Mouse (Mus musculus) limb, embryonic 14.5 days (tissue): Measurements from ENCODE around the gene Gm20388. TPM values are rescaled to one million over a fixed set of nuclear protein-coding genes. Genes with fewer than 3 reads are reported as not detected.

Experiments
- ATAC-seq: fragments of 200-750 bp; cut with Nextera tagmentation; 2 replicates; pipeline ENCODE4 v1.8.0; 2017; ENCODE audit warnings: low read depth, moderate number of reproducible peaks, moderate TSS enrichment; ENCODE audit not compliant: low FRiP score
- DNase-seq: peaks from one replicate; pipeline ENCODE4 v3.0.0-alpha.2; 2015; ENCODE audit warnings: low spot score
- H3K27ac ChIP-seq: fragments of 300-500 bp; sonication (generic); replicated peaks from 2 replicates; pipeline ENCODE4 v1.5.1; 2014; ENCODE audit warnings: low read depth, mild to moderate bottlenecking, low read length, moderate library complexity, mixed read lengths
- H3K27me3 ChIP-seq: fragments of 300-500 bp; sonication (generic); 2 replicates; pipeline ENCODE4 v1.6.1; 2014; ENCODE audit warnings: low read length, mixed read lengths; ENCODE audit not compliant: control insufficient read depth, insufficient read depth
- H3K36me3 ChIP-seq: fragments of 300-500 bp; sonication (generic); 2 replicates; pipeline ENCODE4 v1.6.1; 2014; ENCODE audit warnings: mild to moderate bottlenecking, low read length, moderate library complexity, mixed read lengths; ENCODE audit not compliant: control insufficient read depth, insufficient read depth
- H3K4me1 ChIP-seq: fragments of 300-500 bp; sonication (generic); 2 replicates; pipeline ENCODE4 v1.6.1; 2014; ENCODE audit warnings: antibody characterized with exemption, low read length, mixed read lengths; ENCODE audit not compliant: control insufficient read depth, insufficient read depth
- H3K4me2 ChIP-seq: fragments of 300-500 bp; sonication (generic); replicated peaks from 2 replicates; pipeline ENCODE4 v1.6.1; 2014; ENCODE audit warnings: low read depth, mild to moderate bottlenecking, low read length, moderate library complexity; ENCODE audit not compliant: severe bottlenecking
- H3K4me3 ChIP-seq: fragments of 300-500 bp; sonication (generic); replicated peaks from 2 replicates; pipeline ENCODE4 v1.5.1; 2014; ENCODE audit warnings: low read length
- H3K9ac ChIP-seq: fragments of 300-500 bp; sonication (generic); 2 replicates; pipeline ENCODE4 v1.6.1; 2014; ENCODE audit warnings: mild to moderate bottlenecking, low read depth, low read length, moderate library complexity; ENCODE audit not compliant: severe bottlenecking
- H3K9me3 ChIP-seq: fragments of 300-500 bp; sonication (generic); 2 replicates; pipeline ENCODE4 v1.6.1; 2016; ENCODE audit warnings: low read length; ENCODE audit not compliant: control insufficient read depth
- POLR2A ChIP-seq: fragments of 200-500 bp; IDR thresholded peaks from 2 replicates; pipeline ENCODE4 v1.8.0; 2012; ENCODE audit warnings: inconsistent platforms, mild to moderate bottlenecking, moderate library complexity, borderline replicate concordance; ENCODE audit not compliant: insufficient read depth, insufficient read length; ENCODE audit errors: extremely low read depth
- WGBS: fragments of 180-500 bp; shearing (Covaris S2); extraction: QIAGEN DNeasy Blood & Tissue Kit; methylation state at CpG from one replicate; pipeline ENCODE4 v1.1.7; 2014; 5-methylcytosine and 5-hydroxymethylcytosine counted together
- polyA plus RNA-seq, 2 experiments: library from polyadenylated mRNA; depleted of rRNA in 1 of 2; stranded (reverse) in 1 of 2; unstranded in 1 of 2; fragments of >200 nt; fragmentation: Nextera tagmentation in 1 of 2; extraction: Ambion mirVana in 1 of 2; gene quantifications; 2 replicates each; pipeline versions ENCODE4 v1.2.1 to v1.2.3; 2012 to 2014

Gene Gm20388
- polyA plus RNA-seq, 2 experiments: 1.9 to 49.9 TPM

GRCm38 (mm10) chr8:121621879-121622278 is 1711.2 kb downstream of the Gm20388 start:
- H3K27ac ChIP-seq: no peak overlapping the region
- no peak overlapping the region for H3K4me2 ChIP-seq
- 86% methylated on average over 1 of the region's 1 CpGs for WGBS
- TF ChIP-seq POLR2A: no peak
- no peak overlapping the region for H3K4me3 ChIP-seq
- H3K27me3 ChIP-seq: no peaks in the 10 kb centered on the region
- H3K9ac ChIP-seq: no peak overlapping the region
- DNase-seq (no peak), ATAC-seq (no peak)
- peaks cover 32% of the 10 kb centered on the region for H3K36me3 ChIP-seq
- H3K4me1 ChIP-seq: no peaks in the 10 kb centered on the region
- H3K9me3 ChIP-seq: no peaks in the 10 kb centered on the region

- Histone ChIP-seq H3K36me3 (peaks cover 29% of the 10 kb centered on the region), H3K27me3 (no peaks in the 10 kb centered on the region), H3K9ac (no peak overlapping the region), H3K4me1 (no peaks in the 10 kb centered on the region), H3K27ac (no peak overlapping the region), H3K4me2 (no peak overlapping the region), H3K9me3 (no peaks in the 10 kb centered on the region), H3K4me3 (no peak overlapping the region)
- ATAC-seq (no peak), DNase-seq (no peak)
- no peak for TF ChIP-seq POLR2A
- WGBS: 91% methylated on average over 8 of the region's 8 CpGs
These were observed 1712.4 kb downstream of the Gm20388 start for GRCm38 (mm10) chr8:121623043-121623442.

- peaks cover 35% of the 10 kb centered on the region for H3K36me3 ChIP-seq
- WGBS: 94% methylated on average over 4 of the region's 4 CpGs
These were observed 1718.0 kb downstream of the Gm20388 start for GRCm38 (mm10) chr8:121628681-121629080.

DNA sequence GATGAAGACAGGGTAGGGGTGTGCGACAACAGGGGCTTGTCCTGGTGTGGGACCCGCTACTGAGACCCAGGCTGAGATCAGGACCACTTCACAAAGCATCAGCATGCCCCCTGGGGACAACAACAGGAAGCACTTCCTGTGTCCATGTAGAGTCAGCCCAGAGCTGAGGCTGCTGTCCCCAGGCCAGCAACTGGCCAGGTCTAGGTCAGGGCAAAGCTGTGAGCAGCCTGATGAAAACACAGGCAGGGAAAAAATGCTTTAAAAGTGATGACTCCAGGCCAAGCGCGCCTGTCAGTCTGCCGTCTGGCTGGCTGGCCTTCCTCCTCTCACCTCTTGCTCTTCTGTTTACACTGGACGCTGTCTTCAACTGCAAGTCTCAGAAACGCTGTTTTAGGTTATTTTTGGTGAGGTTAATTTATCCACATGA is 1721.0 kb downstream of the Gm20388 start:
- Histone ChIP-seq H3K36me3 (peaks cover 24% of the 10 kb centered on the region), H3K4me2 (no peak overlapping the region), H3K9me3 (no peaks in the 10 kb centered on the region), H3K9ac (no peak overlapping the region), H3K4me3 (no peak overlapping the region), H3K27ac (no peak overlapping the region), H3K4me1 (peaks cover 6% of the 10 kb centered on the region; the same call in 1 of the 2 replicates), H3K27me3 (no peaks in the 10 kb centered on the region)
- TF ChIP-seq POLR2A: no peak
- ATAC-seq (no peak), DNase-seq (no peak)
- WGBS: 58% methylated on average over 7 of the region's 7 CpGs

More at GRCm38 (mm10) chr8:121628681-121629080, 1718.0 kb downstream of the Gm20388 start:
- no peak overlapping the region for H3K27ac ChIP-seq
- H3K4me1 ChIP-seq: peaks cover 6% of the 10 kb centered on the region; the same call in 1 of the 2 replicates
- no peak overlapping the region for H3K4me3 ChIP-seq
- no peaks in the 10 kb centered on the region for H3K9me3 ChIP-seq
- no peaks in the 10 kb centered on the region for H3K27me3 ChIP-seq
- no peak overlapping the region for H3K4me2 ChIP-seq
- DNase-seq (no peak), ATAC-seq (no peak)
- H3K9ac ChIP-seq: no peak overlapping the region
- no peak for TF ChIP-seq POLR2A

GRCm38 (mm10) chr8:121632401-121632800 is 1721.8 kb downstream of the Gm20388 start:
- peaks cover 22% of the 10 kb centered on the region for H3K36me3 ChIP-seq
- ATAC-seq: no peak
- H3K9me3 ChIP-seq: no peaks in the 10 kb centered on the region
- H3K4me3 ChIP-seq: no peak overlapping the region
- peaks cover 6% of the 10 kb centered on the region; the same call in 1 of the 2 replicates for H3K4me1 ChIP-seq
- H3K27ac ChIP-seq: no peak overlapping the region
- no peak for DNase-seq
- no peak for TF ChIP-seq POLR2A
- H3K4me2 ChIP-seq: no peak overlapping the region
- no peaks in the 10 kb centered on the region for H3K27me3 ChIP-seq
- 94% methylated on average over 5 of the region's 5 CpGs for WGBS
- H3K9ac ChIP-seq: no peak overlapping the region
